Mouse (Mus musculus) cortical plate, adult 2 months (tissue): ENCODE results near the gene Fam184b.

Experiments
- CTCF ChIP-seq: fragments of 200-500 bp; IDR thresholded peaks from 2 replicates; pipeline ENCODE4 v1.5.1; 2011; ENCODE audit warnings: mild to moderate bottlenecking, control low read depth, low read length; ENCODE audit not compliant: insufficient read depth; ENCODE audit errors: extremely low read depth
- POLR2A ChIP-seq: fragments of 200-500 bp; IDR thresholded peaks from 2 replicates; pipeline ENCODE4 v1.6.1; 2011; ENCODE audit warnings: mild to moderate bottlenecking, low read length, control low read depth; ENCODE audit not compliant: insufficient read depth; ENCODE audit errors: extremely low read depth

DNA sequence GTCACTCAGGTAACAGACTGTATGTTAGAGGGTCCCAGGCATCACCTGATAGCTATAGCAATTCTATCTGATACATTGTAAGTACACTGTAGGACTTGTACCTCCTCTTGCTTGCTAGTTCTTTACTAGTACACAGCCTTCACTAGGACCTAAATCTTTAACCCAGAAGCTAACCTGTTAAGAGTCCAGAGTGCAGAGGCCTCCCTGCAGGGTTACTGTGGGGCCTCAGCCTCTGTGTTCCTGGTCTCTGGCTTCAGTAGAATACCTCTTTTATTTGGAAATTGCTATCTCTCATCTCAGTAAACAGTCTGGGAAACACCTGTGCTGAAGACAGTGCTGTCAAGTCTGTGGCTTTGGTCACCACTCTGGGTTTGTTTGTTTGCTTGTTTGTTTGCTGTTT lies 143.4 kb downstream of the Fam184b start:
- TF ChIP-seq CTCF (no peak), POLR2A (no peak)
